Mouse (Mus musculus): ENCODE measurements at regions not wholly inside any gene's neighbourhood (a gene's known extent, or its start where the extent isn't known, plus 50 kb on each side); places are given as distances from the start of the nearest gene placed in this dataset.
"Not testable (repeated sequence)": the region's sequence is repeated elsewhere in the genome, so short reads cannot be mapped to it uniquely, and the experiment has no call there.

DNA sequence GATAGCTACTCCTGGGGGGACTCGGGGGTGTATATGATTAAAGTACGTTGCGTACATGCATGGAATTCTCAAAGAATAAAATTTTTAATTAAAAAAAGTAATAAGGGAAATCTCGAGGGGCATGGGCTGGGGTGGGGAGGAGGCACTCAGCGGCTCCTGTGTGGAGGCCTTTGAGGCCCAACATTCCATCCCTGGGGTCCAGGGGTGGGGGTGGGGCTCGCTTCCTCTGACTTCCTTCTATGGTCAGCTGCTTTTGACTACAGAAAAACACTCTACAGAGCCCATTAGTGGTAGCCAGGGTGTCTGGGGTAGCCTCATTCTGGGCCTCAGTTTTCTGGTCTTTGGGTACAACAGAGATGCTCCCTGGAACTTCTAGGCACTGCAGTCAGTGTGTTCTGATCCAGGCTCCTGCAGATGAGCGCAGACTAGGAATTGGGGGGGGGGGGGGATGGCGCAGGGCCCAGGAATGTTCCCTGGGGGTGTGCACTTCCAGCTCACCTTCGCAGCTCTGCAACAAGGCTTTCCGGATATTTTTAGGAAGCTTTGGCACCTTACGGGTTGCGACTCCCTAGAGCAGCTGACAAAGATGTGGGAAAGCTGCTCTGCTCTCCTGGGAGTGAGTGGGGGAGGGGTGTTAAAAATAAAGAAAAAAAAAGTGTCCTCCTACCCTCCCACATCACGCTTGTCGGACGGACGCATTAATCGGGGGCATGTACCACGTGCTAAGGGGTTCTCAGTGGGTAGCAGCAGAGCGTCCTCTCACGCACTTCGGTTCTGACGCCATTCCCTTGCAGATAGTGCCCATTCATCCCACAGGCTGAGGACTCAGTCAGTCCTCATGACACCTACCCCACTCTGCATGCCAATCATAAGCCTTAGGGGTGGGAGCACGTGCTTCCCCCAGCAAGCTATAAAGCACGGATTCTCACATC, 89.1 kb downstream of the Rhob start:
- no peak overlapping the region for H3K9ac ChIP-seq
- H3K4me2 ChIP-seq = peak overlapping the region; percentile 45
- peaks cover 12% of the 10 kb centered on the region for H3K4me1 ChIP-seq (replicated peaks)
- no peaks in the 10 kb centered on the region for H3K27me3 ChIP-seq
- H3K4me3 ChIP-seq = peak overlapping the region; percentile 6; the same call in 1 of the 2 replicates
- WGBS = 28% methylated on average over 24 of the region's 24 CpGs
- no peak overlapping the region for H3K27ac ChIP-seq
- ATAC-seq (replicated peaks; ENCODE audit: insufficient number of reproducible peaks, insufficient read depth, low FRiP score, low read depth) = 0 out of 2 replicates have a peak, but pooled peaks have one; percentile 31
- no peaks in the 10 kb centered on the region for H3K36me3 ChIP-seq
- no peaks in the 10 kb centered on the region for H3K9me3 ChIP-seq (replicated peaks)

DNA sequence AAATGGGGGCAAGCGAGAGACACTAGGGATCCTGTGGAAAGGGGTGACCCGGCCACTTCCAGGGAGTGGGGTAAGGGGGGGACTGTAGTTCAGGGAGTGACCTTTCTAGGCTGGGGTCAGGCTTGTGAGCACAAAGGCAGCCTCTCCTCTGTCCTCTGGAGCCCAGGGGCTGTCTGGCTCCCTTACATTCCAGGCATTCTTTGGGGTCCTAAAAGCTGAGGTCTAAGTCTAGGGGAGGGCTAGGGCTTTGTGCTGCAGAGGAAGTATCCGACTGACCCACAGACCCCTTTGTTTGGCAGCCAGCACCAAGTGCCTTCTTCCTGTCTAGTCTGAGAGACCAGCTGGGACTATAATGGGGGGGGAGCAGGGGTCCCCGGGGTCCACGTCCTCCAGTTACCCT, 88.9 kb downstream of the Hs1bp3 start:
- Histone ChIP-seq H3K27me3 (no peaks in the 10 kb centered on the region), H3K4me3 (no peak overlapping the region), H3K4me1 (replicated peaks) (peaks cover 12% of the 10 kb centered on the region), H3K36me3 (no peaks in the 10 kb centered on the region), H3K4me2 (no peak overlapping the region), H3K27ac (peak overlapping the region; percentile 17; the same call in 1 of the 2 replicates), H3K9ac (no peak overlapping the region), H3K9me3 (replicated peaks) (no peaks in the 10 kb centered on the region)
- WGBS = 20% methylated on average over 5 of the region's 5 CpGs
- ATAC-seq (replicated peaks; ENCODE audit: insufficient number of reproducible peaks, insufficient read depth, low FRiP score, low read depth) = peak; percentile 74

DNA sequence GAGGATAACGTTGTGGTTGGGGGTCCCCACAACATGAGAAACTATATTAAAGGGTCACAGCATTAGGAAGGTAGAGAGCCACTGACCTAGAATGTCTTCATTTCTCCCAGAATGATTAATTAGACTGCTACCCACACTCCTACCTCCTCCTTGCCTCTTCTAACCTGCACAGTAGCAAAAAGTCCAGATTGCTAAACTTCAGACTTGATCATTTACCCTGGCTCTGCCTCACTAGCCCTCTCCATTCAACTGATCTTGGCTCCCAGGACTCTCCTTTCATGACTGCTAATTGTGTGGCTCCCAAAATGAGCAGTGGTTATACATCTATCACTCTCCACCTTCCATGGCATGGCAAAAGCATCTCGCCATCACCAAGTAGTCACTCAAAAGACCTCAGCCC, 88.1 kb downstream of the Hs1bp3 start:
- H3K4me1 ChIP-seq (replicated peaks) = peaks cover 12% of the 10 kb centered on the region
- no peak overlapping the region for H3K9ac ChIP-seq
- WGBS = 85% methylated on average over 2 of the region's 2 CpGs
- H3K4me3 ChIP-seq = no peak overlapping the region
- no peak overlapping the region for H3K27ac ChIP-seq
- H3K9me3 ChIP-seq (replicated peaks) = no peaks in the 10 kb centered on the region
- H3K4me2 ChIP-seq = no peak overlapping the region
- ATAC-seq (replicated peaks; ENCODE audit: insufficient number of reproducible peaks, insufficient read depth, low FRiP score, low read depth) = no peak
- H3K27me3 ChIP-seq = no peaks in the 10 kb centered on the region
- no peaks in the 10 kb centered on the region for H3K36me3 ChIP-seq

DNA sequence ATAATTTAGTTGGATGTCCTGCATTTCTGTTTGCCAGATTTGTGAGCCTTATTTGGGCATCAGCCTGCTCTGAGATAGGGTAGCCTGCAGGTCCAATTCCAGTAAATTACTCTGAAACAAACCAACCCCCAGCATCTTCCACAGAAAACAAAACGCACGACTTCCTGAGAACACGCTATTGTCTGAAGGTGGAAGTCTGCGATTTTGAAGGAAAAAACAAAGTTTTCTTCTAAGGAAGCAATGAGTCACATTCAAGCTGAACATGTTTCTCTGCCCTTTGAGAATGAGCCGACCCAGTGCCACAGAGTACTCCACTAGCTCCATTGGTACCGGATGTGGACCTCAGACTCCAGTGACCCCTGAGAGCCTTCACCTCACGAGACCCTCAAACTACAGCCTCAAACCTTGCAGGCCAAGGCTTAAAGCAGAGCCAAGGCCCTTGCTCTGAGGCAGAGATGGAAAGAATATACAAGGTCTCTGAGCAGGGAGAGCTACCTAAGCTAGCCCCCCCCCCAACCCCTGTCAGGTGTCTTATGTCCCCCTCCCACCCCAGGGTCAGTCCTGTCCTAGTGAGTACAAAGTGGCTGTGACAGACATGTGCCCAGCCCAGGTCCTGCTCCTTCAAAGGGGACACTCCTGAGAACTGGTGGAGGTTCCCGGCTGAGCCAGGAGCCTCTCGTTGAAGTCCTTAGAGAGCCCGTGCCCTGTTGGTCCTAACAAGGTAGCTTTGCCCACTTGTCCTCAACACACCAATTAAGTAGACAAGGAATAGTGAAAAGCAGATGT, 87.3 kb downstream of the Hs1bp3 start:
- ATAC-seq (replicated peaks; ENCODE audit: insufficient number of reproducible peaks, insufficient read depth, low FRiP score, low read depth) = no peak

DNA sequence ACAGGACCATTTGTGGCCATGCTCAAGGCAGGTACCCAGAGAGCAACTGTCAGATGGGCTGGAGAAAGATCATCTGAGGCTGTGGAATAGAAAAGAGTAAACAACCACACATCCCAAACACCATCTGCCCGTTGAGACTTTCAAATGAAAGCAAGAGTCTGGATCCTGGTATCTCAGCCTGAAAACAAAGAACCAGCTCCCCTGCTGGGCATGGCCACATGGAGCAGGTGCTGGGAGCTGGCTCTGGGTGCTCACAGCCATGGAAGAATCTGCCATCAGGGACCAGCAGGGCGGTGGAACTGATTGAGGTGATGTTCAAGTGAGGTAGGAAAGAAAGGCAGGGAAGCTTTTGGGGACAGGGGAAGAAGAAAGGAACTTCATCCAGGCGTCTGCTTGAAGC, 85.6 kb downstream of the Hs1bp3 start:
- H3K27ac ChIP-seq = no peak overlapping the region
- H3K27me3 ChIP-seq = no peaks in the 10 kb centered on the region
- no peaks in the 10 kb centered on the region for H3K36me3 ChIP-seq
- no peaks in the 10 kb centered on the region for H3K9me3 ChIP-seq (replicated peaks)
- H3K4me3 ChIP-seq = no peak overlapping the region
- H3K4me2 ChIP-seq = no peak overlapping the region
- peaks cover 19% of the 10 kb centered on the region for H3K4me1 ChIP-seq (replicated peaks)
- ATAC-seq (replicated peaks; ENCODE audit: insufficient number of reproducible peaks, insufficient read depth, low FRiP score, low read depth) = no peak
- H3K9ac ChIP-seq = no peak overlapping the region
- 63% methylated on average over 3 of the region's 3 CpGs for WGBS

More for the DNA sequence above, 87.3 kb downstream of the Hs1bp3 start:
- Histone ChIP-seq H3K4me1 (replicated peaks) (peaks cover 12% of the 10 kb centered on the region), H3K9ac (no peak overlapping the region), H3K36me3 (no peaks in the 10 kb centered on the region), H3K27ac (peak overlapping the region; percentile 58), H3K9me3 (replicated peaks) (no peaks in the 10 kb centered on the region), H3K4me2 (no peak overlapping the region), H3K27me3 (no peaks in the 10 kb centered on the region), H3K4me3 (no peak overlapping the region)
- 66% methylated on average over 10 of the region's 10 CpGs for WGBS

DNA sequence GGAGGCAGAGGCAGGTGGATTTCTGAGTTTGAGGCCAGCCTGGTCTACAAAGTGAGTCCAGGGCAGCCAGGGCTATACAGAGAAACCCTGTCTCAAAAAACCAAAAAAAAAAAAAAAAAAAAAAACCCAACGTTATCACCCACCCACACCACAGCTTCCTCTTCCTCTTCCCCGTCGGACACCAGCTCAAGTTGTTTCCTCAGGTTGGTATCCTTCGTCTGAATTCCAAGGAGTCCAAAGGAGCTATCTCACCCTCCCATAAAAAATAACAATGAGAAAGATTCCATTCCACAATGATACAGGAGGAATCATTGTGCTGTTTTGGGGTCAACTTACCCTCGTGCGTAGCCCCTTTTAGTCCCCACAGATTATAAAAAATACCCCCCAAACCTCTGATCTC, 83.2 kb downstream of the Hs1bp3 start:
- ATAC-seq (replicated peaks; ENCODE audit: insufficient number of reproducible peaks, insufficient read depth, low FRiP score, low read depth); H3K4me1 ChIP-seq (replicated peaks); H3K27me3 ChIP-seq: not testable (repeated sequence)

DNA sequence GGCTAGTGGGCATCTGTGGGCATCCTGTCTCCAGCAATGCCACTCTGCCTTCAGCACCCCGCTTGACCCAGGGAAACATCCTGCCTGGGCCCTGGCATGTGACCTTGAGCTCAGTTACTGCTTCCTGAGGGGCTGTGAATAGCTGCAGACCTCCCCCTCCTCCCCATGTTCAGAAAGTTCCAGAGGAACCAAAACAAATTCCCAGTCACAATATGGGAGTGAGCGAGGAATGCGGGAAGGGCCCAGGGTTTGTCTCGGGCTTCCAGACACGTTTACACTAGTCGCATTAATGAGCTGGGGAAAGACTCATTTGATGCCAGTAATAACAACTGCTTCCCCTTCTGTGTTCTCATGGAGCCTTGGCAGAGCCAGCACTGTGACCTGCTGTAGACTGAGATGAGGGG, 81.7 kb downstream of the Hs1bp3 start:
- H3K9me3 ChIP-seq (replicated peaks) = no peaks in the 10 kb centered on the region
- 51% methylated on average over 6 of the region's 6 CpGs for WGBS
- H3K27ac ChIP-seq = peak overlapping the region; percentile 60
- H3K4me2 ChIP-seq = no peak overlapping the region
- H3K4me1 ChIP-seq (replicated peaks) = peaks cover 7% of the 10 kb centered on the region
- ATAC-seq (replicated peaks; ENCODE audit: insufficient number of reproducible peaks, insufficient read depth, low FRiP score, low read depth) = peak; percentile 85
- no peaks in the 10 kb centered on the region for H3K36me3 ChIP-seq
- no peak overlapping the region for H3K4me3 ChIP-seq
- no peak overlapping the region for H3K9ac ChIP-seq
- no peaks in the 10 kb centered on the region for H3K27me3 ChIP-seq

More for the DNA sequence above, 83.2 kb downstream of the Hs1bp3 start:
- H3K4me3 ChIP-seq; H3K9ac ChIP-seq; H3K36me3 ChIP-seq; H3K9me3 ChIP-seq (replicated peaks); H3K27ac ChIP-seq; H3K4me2 ChIP-seq: not testable (repeated sequence)
- 60% methylated on average over 6 of the region's 6 CpGs for WGBS

DNA sequence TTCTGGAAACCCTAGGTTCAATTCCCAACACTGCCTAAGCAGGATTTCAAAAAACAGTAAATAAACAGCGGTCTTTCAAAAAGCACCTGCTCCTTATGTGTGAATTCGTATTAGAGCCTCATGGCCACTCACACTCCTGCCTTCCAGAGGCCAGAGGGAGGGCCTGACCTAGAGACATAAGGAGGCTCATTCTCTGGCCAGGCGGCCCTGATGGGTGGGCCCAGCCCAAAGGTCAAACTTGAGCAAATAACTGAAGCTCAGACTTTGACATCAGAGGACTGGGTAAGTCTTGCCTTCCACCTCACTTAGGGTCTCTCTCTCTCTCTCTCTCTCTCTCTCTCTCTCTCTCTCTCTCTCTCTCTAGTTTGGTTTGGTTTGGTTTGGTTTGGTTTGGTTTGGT, 80.7 kb downstream of the Hs1bp3 start:
- no peaks in the 10 kb centered on the region for H3K36me3 ChIP-seq
- no peak overlapping the region for H3K4me2 ChIP-seq
- no peak for ATAC-seq (replicated peaks; ENCODE audit: insufficient number of reproducible peaks, insufficient read depth, low FRiP score, low read depth)
- no peaks in the 10 kb centered on the region for H3K9me3 ChIP-seq (replicated peaks)
- H3K4me1 ChIP-seq (replicated peaks) = peaks cover 7% of the 10 kb centered on the region
- H3K4me3 ChIP-seq = no peak overlapping the region
- no peak overlapping the region for H3K27ac ChIP-seq
- WGBS = 84% methylated on average over 3 of the region's 3 CpGs
- no peaks in the 10 kb centered on the region for H3K27me3 ChIP-seq
- no peak overlapping the region for H3K9ac ChIP-seq

Data from heart, embryonic 15.5 days (tissue).